In the genomic region with DNA sequence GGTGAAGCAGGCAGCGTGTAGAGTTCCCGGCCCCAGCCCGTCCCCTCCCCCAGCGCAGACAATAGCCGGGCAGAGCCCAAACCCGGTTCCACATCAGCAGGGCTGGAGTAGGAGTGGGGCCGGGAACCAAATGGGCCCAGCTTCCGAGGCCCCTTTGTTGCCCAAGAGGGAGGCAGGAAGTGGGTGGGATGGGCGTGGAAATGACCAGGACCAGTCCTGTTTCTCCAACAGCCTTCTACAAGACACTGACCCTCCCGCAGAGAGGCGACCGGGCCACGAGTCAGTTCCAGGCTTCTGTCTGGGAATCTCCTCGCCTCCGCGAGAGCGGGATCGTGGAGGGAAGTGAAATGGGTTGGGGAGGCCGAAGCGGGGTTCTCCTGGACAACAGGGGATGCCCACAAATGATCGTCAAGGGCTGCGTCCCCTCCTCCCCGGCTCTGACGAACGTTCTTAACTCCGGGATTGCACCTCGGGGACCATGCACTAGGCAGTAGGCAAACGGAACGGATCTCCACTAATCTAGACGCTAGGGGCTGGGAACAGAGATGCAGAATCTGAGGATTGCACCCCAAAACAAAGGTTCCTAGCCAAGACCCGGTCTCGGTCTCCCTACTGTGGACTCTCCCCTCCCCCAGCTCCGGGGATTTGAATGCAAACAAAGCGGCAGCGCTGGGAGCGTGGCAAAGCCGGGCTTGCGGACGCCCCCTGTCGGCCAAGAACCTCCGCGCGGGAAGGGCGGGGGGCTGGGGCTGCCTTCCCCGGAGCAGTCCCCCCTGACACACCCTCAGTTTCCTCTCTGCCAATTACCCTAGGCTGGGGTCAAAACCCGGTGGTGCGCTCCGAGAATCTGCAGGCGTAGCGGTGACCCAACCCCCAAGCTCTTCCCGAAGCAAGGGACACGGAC, we compare ENCODE assay signal across 8 mouse cellular contexts. TPM values are rescaled to one million over a fixed set of nuclear protein-coding genes. Genes with fewer than 3 reads are reported as not detected.
DNase-seq lines count a peak whose midpoint lies in the region; ATAC-seq and TF ChIP-seq lines count a peak whose summit lies in the region.

No protein-coding gene starts in this region.

- peaks cover 4% of the 10 kb centered on the region; the same call in 1 of the 2 replicates for H3K4me1 ChIP-seq in intestine, postnatal 0 days (replicated peaks; ENCODE audit: control insufficient read depth, insufficient read depth, low read length)
- H3K4me1 ChIP-seq in midbrain, embryonic 11.5 days (ENCODE audit: control insufficient read depth, insufficient read depth, low read length) = peaks cover 30% of the 10 kb centered on the region
- peaks cover 5% of the 10 kb centered on the region; the same call in 1 of the 2 replicates for H3K4me1 ChIP-seq in small intestine, adult 2 months (ENCODE audit: control insufficient read depth, insufficient read depth, insufficient read length, low read length)

- H3K4me2 ChIP-seq in intestine, postnatal 0 days (replicated peaks; ENCODE audit: low read depth) = peak overlapping the region; percentile 83
- H3K4me2 ChIP-seq in midbrain, embryonic 11.5 days = peak overlapping the region; percentile 99

- peak; percentile 55 for TF ChIP-seq POLR2A in small intestine, adult 2 months (IDR thresholded peaks at IDR 0.05; ENCODE audit: low read depth, low read length)

- TF ChIP-seq CTCF in intestine, postnatal 0 days (IDR thresholded peaks at IDR 0.05; ENCODE audit: low read depth) = peak; percentile 93
- peak; percentile 73; the same call in 1 of the 2 replicates for TF ChIP-seq CTCF in small intestine, adult 2 months (IDR thresholded peaks at IDR 0.05; ENCODE audit: extremely low read depth, insufficient read length, insufficient replicate concordance, low read depth, low read length)

- intact Hi-C loops in left cerebral cortex, postnatal 4 days (cut with DNase I) = loop anchor here (5.0 to 10.0 kb wide), 2 partner anchors 78 to 125 kb away; a partner anchor contains a TSS

- peak overlapping the region; percentile 90 for H3K27ac ChIP-seq in intestine, postnatal 0 days (ENCODE audit: low read depth, low read length)
- peak overlapping the region; percentile 95 for H3K27ac ChIP-seq in midbrain, embryonic 11.5 days (ENCODE audit: low read depth, low read length)
- peak overlapping the region; percentile 73 for H3K27ac ChIP-seq in small intestine, adult 2 months (ENCODE audit: insufficient read depth, low read depth, low read length)

- peaks cover 23% of the 10 kb centered on the region for H3K36me3 ChIP-seq in intestine, postnatal 0 days (ENCODE audit: control insufficient read depth, insufficient read depth)
- peaks cover 26% of the 10 kb centered on the region for H3K36me3 ChIP-seq in midbrain, embryonic 11.5 days (ENCODE audit: control insufficient read depth, insufficient read depth, low read length)
- H3K36me3 ChIP-seq in small intestine, adult 2 months (ENCODE audit: control insufficient read depth, insufficient read depth, low read length) = peaks cover 3% of the 10 kb centered on the region; the same call in 1 of the 2 replicates

- peak; percentile 91 to 97 for DNase-seq in adrenal gland, adult (ENCODE audit: inconsistent age in 2 of 2, low spot score in 1 of 2)
- DNase-seq in embryo, embryonic 11 days = peak; percentile 98
- DNase-seq in left cerebral cortex, postnatal 4 days = peak; percentile 99
- peak; percentile 100 for DNase-seq in midbrain, embryonic 11.5 days (ENCODE audit: low spot score, missing footprints)

- H3K9me3 ChIP-seq in intestine, postnatal 0 days (ENCODE audit: control insufficient read depth) = no peaks in the 10 kb centered on the region
- no peaks in the 10 kb centered on the region for H3K9me3 ChIP-seq in midbrain, embryonic 11.5 days (ENCODE audit: control insufficient read depth, low read length)

- peak; percentile 68 for ATAC-seq in granulocyte monocyte progenitor cell, adult 5-6 weeks (replicated peaks; ENCODE audit: poor library complexity, severe bottlenecking)
- peak; percentile 68 for ATAC-seq in intestine, postnatal 0 days
- ATAC-seq in midbrain, embryonic 11.5 days (ENCODE audit: low FRiP score) = peak; percentile 79
- ATAC-seq in erythroid progenitor cell, adult 5-6 weeks (replicated peaks; ENCODE audit: low FRiP score, poor library complexity, severe bottlenecking) = no peak

- under 1% methylated on average over 52 of the region's 52 CpGs for WGBS in intestine, postnatal 0 days
- under 1% methylated on average over 47 of the region's 52 CpGs for WGBS in midbrain, embryonic 11.5 days
- under 1% methylated on average over 52 of the region's 52 CpGs for WGBS in small intestine, adult 2 months

- H3K9ac ChIP-seq in intestine, postnatal 0 days (ENCODE audit: low read depth, low read length) = peak overlapping the region; percentile 80
- H3K9ac ChIP-seq in midbrain, embryonic 11.5 days (ENCODE audit: low read length) = peak overlapping the region; percentile 97

- H3K4me3 ChIP-seq in intestine, postnatal 0 days (ENCODE audit: low read depth, low read length) = peak overlapping the region; percentile 81
- peak overlapping the region; percentile 96 for H3K4me3 ChIP-seq in midbrain, embryonic 11.5 days (ENCODE audit: low read depth, low read length)
- H3K4me3 ChIP-seq in small intestine, adult 2 months (ENCODE audit: low read depth, low read length) = peak overlapping the region; percentile 73

- H3K27me3 ChIP-seq in intestine, postnatal 0 days (replicated peaks; ENCODE audit: control insufficient read depth, insufficient read depth, low read length) = no peaks in the 10 kb centered on the region
- H3K27me3 ChIP-seq in midbrain, embryonic 11.5 days (ENCODE audit: control insufficient read depth, insufficient read depth, low read length) = no peaks in the 10 kb centered on the region
- H3K27me3 ChIP-seq in small intestine, adult 2 months (ENCODE audit: control insufficient read depth, insufficient read depth, low read length) = peaks cover 12% of the 10 kb centered on the region

RNA-seq across cellular contexts. Expression of a gene that starts 1.3 kb away (rescaled TPM):
- total RNA-seq in granulocyte monocyte progenitor cell, adult 5-6 weeks (2014; fragmentation: Nextera tagmentation) = 2.0 and 2.3 TPM in 2 replicates
- total RNA-seq in granulocyte monocyte progenitor cell, adult 5-6 weeks (2017) = 1.9 and 2.1 TPM in 2 replicates
- 3.5 and 3.9 TPM in 2 replicates for polyA plus RNA-seq in intestine, postnatal 0 days (2015; fragmentation: Nextera tagmentation; extraction: Ambion mirVana)
- 10 to 100 TPM; 60.5 to 65.4 TPM for total RNA-seq in left cerebral cortex, postnatal 4 days (2021)
- polyA plus RNA-seq in midbrain, embryonic 11.5 days (2014; fragmentation: Nextera tagmentation; extraction: Ambion mirVana) = 3.1 and 3.4 TPM in 2 replicates
- polyA plus RNA-seq in small intestine, adult 2 months (2012; rRNA removed) = 3.4 and 6.0 TPM in 2 replicates
- not detected in 2 replicates for total RNA-seq in erythroid progenitor cell, adult 5-6 weeks (2015; ENCODE audit: low replicate concordance)
- total RNA-seq in erythroid progenitor cell, adult 5-6 weeks (2017; ENCODE audit: low replicate concordance) = 0.45 TPM in 1 of 2 replicates, not detected in the other

RNA-seq across cellular contexts. Expression of a gene that starts 9.6 kb away (rescaled TPM):
- 4.9 and 6.5 TPM in 2 replicates for total RNA-seq in granulocyte monocyte progenitor cell, adult 5-6 weeks (2014; fragmentation: Nextera tagmentation)
- total RNA-seq in granulocyte monocyte progenitor cell, adult 5-6 weeks (2017) = 3.1 and 7.2 TPM in 2 replicates
- polyA plus RNA-seq in intestine, postnatal 0 days (2015; fragmentation: Nextera tagmentation; extraction: Ambion mirVana) = 15.0 and 18.5 TPM in 2 replicates
- total RNA-seq in left cerebral cortex, postnatal 4 days (2021) = 10 to 100 TPM; 13.4 to 15.1 TPM
- polyA plus RNA-seq in midbrain, embryonic 11.5 days (2014; fragmentation: Nextera tagmentation; extraction: Ambion mirVana) = 12.3 and 14.0 TPM in 2 replicates
- 10.3 and 13.5 TPM in 2 replicates for polyA plus RNA-seq in small intestine, adult 2 months (2012; rRNA removed)
- total RNA-seq in erythroid progenitor cell, adult 5-6 weeks (2015; ENCODE audit: low replicate concordance) = not detected in 2 replicates
- total RNA-seq in erythroid progenitor cell, adult 5-6 weeks (2017; ENCODE audit: low replicate concordance) = 1.4 and 1.8 TPM in 2 replicates

RNA-seq across cellular contexts. Expression of a gene that starts 17.6 kb away (rescaled TPM):
- not detected in 2 replicates for total RNA-seq in granulocyte monocyte progenitor cell, adult 5-6 weeks (2014; fragmentation: Nextera tagmentation)
- 0.93 TPM in 1 of 2 replicates, not detected in the other for total RNA-seq in granulocyte monocyte progenitor cell, adult 5-6 weeks (2017)
- 0.22 TPM in 1 of 2 replicates, not detected in the other for polyA plus RNA-seq in intestine, postnatal 0 days (2015; fragmentation: Nextera tagmentation; extraction: Ambion mirVana)
- not detected for total RNA-seq in left cerebral cortex, postnatal 4 days (2021)
- polyA plus RNA-seq in midbrain, embryonic 11.5 days (2014; fragmentation: Nextera tagmentation; extraction: Ambion mirVana) = not detected in 2 replicates
- not detected in 2 replicates for polyA plus RNA-seq in small intestine, adult 2 months (2012; rRNA removed)
- 0.42 TPM in 1 of 2 replicates, not detected in the other for total RNA-seq in erythroid progenitor cell, adult 5-6 weeks (2015; ENCODE audit: low replicate concordance)
- 86.5 TPM in 1 of 2 replicates, not detected in the other for total RNA-seq in erythroid progenitor cell, adult 5-6 weeks (2017; ENCODE audit: low replicate concordance)

RNA-seq across cellular contexts. Expression of a gene that starts 20.1 kb away (rescaled TPM):
- total RNA-seq in granulocyte monocyte progenitor cell, adult 5-6 weeks (2014; fragmentation: Nextera tagmentation) = 7.0 and 12.2 TPM in 2 replicates
- 5.8 and 8.4 TPM in 2 replicates for total RNA-seq in granulocyte monocyte progenitor cell, adult 5-6 weeks (2017)
- 2.1 and 3.8 TPM in 2 replicates for polyA plus RNA-seq in intestine, postnatal 0 days (2015; fragmentation: Nextera tagmentation; extraction: Ambion mirVana)
- total RNA-seq in left cerebral cortex, postnatal 4 days (2021) = 1 to 10 TPM; 8.3 to 8.6 TPM
- polyA plus RNA-seq in midbrain, embryonic 11.5 days (2014; fragmentation: Nextera tagmentation; extraction: Ambion mirVana) = 6.0 TPM in 2 replicates
- 5.2 and 5.8 TPM in 2 replicates for polyA plus RNA-seq in small intestine, adult 2 months (2012; rRNA removed)
- total RNA-seq in erythroid progenitor cell, adult 5-6 weeks (2015; ENCODE audit: low replicate concordance) = 1.7 TPM in 1 of 2 replicates, not detected in the other
- not detected in 2 replicates for total RNA-seq in erythroid progenitor cell, adult 5-6 weeks (2017; ENCODE audit: low replicate concordance)

RNA-seq across cellular contexts. Expression of a gene that starts 45.1 kb away (rescaled TPM):
- total RNA-seq in granulocyte monocyte progenitor cell, adult 5-6 weeks (2014; fragmentation: Nextera tagmentation) = 14.7 and 28.8 TPM in 2 replicates
- 9.3 and 14.4 TPM in 2 replicates for total RNA-seq in granulocyte monocyte progenitor cell, adult 5-6 weeks (2017)
- polyA plus RNA-seq in intestine, postnatal 0 days (2015; fragmentation: Nextera tagmentation; extraction: Ambion mirVana) = 2.5 and 2.6 TPM in 2 replicates
- total RNA-seq in left cerebral cortex, postnatal 4 days (2021) = 10 to 100 TPM; 39.3 to 40.0 TPM
- polyA plus RNA-seq in midbrain, embryonic 11.5 days (2014; fragmentation: Nextera tagmentation; extraction: Ambion mirVana) = 3.7 and 4.3 TPM in 2 replicates
- 7.1 and 13.0 TPM in 2 replicates for polyA plus RNA-seq in small intestine, adult 2 months (2012; rRNA removed)
- 2.5 and 10.5 TPM in 2 replicates for total RNA-seq in erythroid progenitor cell, adult 5-6 weeks (2015; ENCODE audit: low replicate concordance)
- total RNA-seq in erythroid progenitor cell, adult 5-6 weeks (2017; ENCODE audit: low replicate concordance) = 3.9 and 9.4 TPM in 2 replicates

Comparison
In these comparisons a context has a peak if more than half of its experiments do, and no peak if none do; other contexts are left out.
1. RNA of a gene that starts 1.3 kb away (total RNA-seq): 60.5 to 65.4 TPM in left cerebral cortex, postnatal 4 days; 1.9 to 2.3 TPM in granulocyte monocyte progenitor cell, adult 5-6 weeks and 0.45 TPM in erythroid progenitor cell, adult 5-6 weeks; every median in the first group is over 10 times any median in the second.
2. Peak in every context shown above with its lines, with median percentiles within 50 percentile points of each other: DNase-seq, H3K27ac ChIP-seq and H3K4me3 ChIP-seq.